Mouse (Mus musculus): ENCODE data around the gene Dnm3. TPM values are rescaled to one million over a fixed set of nuclear protein-coding genes. Genes with fewer than 3 reads are reported as not detected.
A peak's percentile ranks its signal among the peaks of the same experiment; 100 is the strongest.

The Dnm3 gene
- polyA plus RNA-seq, 1 experiment from 2014 or later: 4.4 TPM

- H3K27ac ChIP-seq: peak overlapping the region; percentile 58; the same call in 1 of the 2 replicates
- no peaks in the 10 kb centered on the region for H3K9me3 ChIP-seq
- H3K4me1 ChIP-seq (replicated peaks): peaks cover 5% of the 10 kb centered on the region; the same call in 1 of the 2 replicates
- ATAC-seq: 0 out of 2 replicates have a peak, but pooled peaks have one; percentile 39
- H3K36me3 ChIP-seq: no peaks in the 10 kb centered on the region
- no peaks in the 10 kb centered on the region for H3K27me3 ChIP-seq (replicated peaks)
- WGBS: 46% methylated on average over 10 of the region's 10 CpGs
- H3K9ac ChIP-seq: no peak overlapping the region
- H3K4me3 ChIP-seq (replicated peaks): no peak overlapping the region
- H3K4me2 ChIP-seq (replicated peaks): no peak overlapping the region
Observed at GRCm38 (mm10) chr1:162224817-162225605, 252.8 kb downstream of the Dnm3 start.

DNA sequence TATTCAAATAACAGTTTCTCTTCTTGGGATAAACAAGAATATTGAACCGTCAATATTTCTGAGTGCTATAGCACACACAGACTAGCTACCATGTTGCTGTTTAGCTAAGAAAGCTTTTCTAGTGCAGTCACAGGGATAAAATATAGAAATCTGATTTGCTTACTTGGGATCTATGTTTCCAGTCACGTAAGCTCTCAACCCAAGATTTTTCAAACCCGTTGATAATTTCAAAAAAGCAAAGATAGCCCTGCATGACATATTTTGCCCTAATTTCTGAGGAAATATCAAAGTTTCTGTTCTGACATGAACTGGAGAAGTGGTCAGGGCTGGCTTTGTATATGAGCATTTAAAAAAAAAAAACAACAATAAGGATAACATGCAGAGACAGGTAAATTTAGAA, 253.8 kb downstream of the Dnm3 start:
- H3K36me3 ChIP-seq: no peaks in the 10 kb centered on the region
- H3K4me1 ChIP-seq (replicated peaks): peaks cover 5% of the 10 kb centered on the region; the same call in 1 of the 2 replicates
- H3K4me3 ChIP-seq (replicated peaks): no peak overlapping the region
- H3K4me2 ChIP-seq (replicated peaks): no peak overlapping the region
- no peaks in the 10 kb centered on the region for H3K27me3 ChIP-seq (replicated peaks)
- H3K9ac ChIP-seq: no peak overlapping the region
- H3K9me3 ChIP-seq: no peaks in the 10 kb centered on the region
- 67% methylated on average over 3 of the region's 3 CpGs for WGBS
- no peak overlapping the region for H3K27ac ChIP-seq
- ATAC-seq: no peak

DNA sequence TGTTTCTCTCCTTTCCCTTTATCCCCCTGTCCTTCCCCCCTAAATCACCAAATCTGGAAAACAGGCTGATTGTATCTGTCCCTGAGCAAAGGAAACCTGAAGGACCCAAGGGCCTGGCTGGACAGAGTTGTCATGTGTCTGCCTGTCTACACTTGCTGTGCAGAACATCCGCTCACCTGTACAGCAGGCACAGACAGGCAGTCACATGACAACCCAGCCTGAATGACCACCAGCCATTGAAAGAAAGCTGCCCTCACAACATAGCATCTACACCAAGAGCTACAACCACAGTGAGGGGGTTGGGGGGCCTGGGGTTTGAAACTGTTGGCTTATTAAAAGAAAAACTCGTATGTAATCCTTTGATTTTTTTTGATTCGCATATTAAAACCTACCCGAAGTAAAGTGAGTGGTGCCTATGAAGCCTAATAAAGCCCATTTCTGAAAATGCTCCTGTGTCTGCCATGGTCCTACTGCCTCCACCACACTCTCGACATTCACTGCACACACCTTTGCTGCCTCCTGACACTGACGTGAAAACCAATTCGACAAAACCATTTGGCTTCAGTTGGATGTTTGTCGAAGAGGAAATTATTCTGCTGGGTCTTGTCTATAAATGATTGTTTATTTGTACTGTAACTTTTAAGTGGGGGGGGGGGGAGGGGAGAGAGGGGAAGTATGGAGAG, 254.4 kb downstream of the Dnm3 start:
- Histone ChIP-seq H3K9me3 (no peaks in the 10 kb centered on the region), H3K9ac (no peak overlapping the region), H3K4me3 (replicated peaks) (no peak overlapping the region), H3K4me1 (replicated peaks) (peaks cover 5% of the 10 kb centered on the region; the same call in 1 of the 2 replicates), H3K27me3 (replicated peaks) (no peaks in the 10 kb centered on the region), H3K4me2 (replicated peaks) (no peak overlapping the region; the same call in 1 of the 2 replicates), H3K36me3 (no peaks in the 10 kb centered on the region), H3K27ac (no peak overlapping the region)
- 69% methylated on average over 8 of the region's 8 CpGs for WGBS
- no peak for ATAC-seq

DNA sequence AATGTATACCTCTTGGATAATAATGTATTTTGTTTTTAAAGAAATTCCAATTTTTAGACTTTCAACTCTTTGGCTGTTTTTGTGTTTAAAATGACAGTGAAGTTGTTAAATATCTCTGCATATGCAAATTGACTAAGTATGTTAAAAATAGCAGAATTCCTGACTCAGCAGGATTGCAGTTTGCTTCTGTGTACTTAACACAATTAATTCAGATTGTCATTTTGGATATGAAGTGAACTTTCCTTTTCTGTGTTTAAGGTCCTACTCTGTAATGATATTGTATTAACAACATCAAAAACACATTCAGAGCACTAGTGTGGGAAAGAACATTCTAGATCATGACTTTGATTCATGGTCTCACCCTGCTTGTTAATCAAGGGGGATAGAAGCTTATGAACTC, 255.5 kb downstream of the Dnm3 start:
- Histone ChIP-seq H3K27ac (no peak overlapping the region), H3K36me3 (no peaks in the 10 kb centered on the region), H3K9ac (no peak overlapping the region), H3K4me2 (replicated peaks) (no peak overlapping the region; the same call in 1 of the 2 replicates), H3K9me3 (no peaks in the 10 kb centered on the region), H3K4me1 (replicated peaks) (peaks cover 5% of the 10 kb centered on the region; the same call in 1 of the 2 replicates), H3K27me3 (replicated peaks) (no peaks in the 10 kb centered on the region), H3K4me3 (replicated peaks) (no peak overlapping the region)
- no peak for ATAC-seq

- H3K9me3 ChIP-seq: no peaks in the 10 kb centered on the region
- H3K4me2 ChIP-seq (replicated peaks): no peak overlapping the region
- H3K4me3 ChIP-seq (replicated peaks): no peak overlapping the region
- no peaks in the 10 kb centered on the region for H3K36me3 ChIP-seq
- WGBS: 31% methylated on average over 4 of the region's 4 CpGs
- H3K9ac ChIP-seq: no peak overlapping the region
- no peaks in the 10 kb centered on the region for H3K27me3 ChIP-seq (replicated peaks)
- H3K4me1 ChIP-seq (replicated peaks): peaks cover 5% of the 10 kb centered on the region; the same call in 1 of the 2 replicates
- H3K27ac ChIP-seq: no peak overlapping the region
- no peak for ATAC-seq
Observed at GRCm38 (mm10) chr1:162221801-162222301, 256.0 kb downstream of the Dnm3 start.

GRCm38 (mm10) chr1:162220891-162221290, 256.9 kb downstream of the Dnm3 start:
- peak overlapping the region; percentile 16 for H3K4me3 ChIP-seq (replicated peaks)
- no peak for ATAC-seq
- H3K4me2 ChIP-seq (replicated peaks): peak overlapping the region; percentile 42
- peak overlapping the region; percentile 55; the same call in 1 of the 2 replicates for H3K27ac ChIP-seq
- 0 out of 2 replicates have a peak overlapping the region, but pooled peaks have one; percentile 10 for H3K9ac ChIP-seq
- H3K36me3 ChIP-seq: no peaks in the 10 kb centered on the region
- peaks cover 4% of the 10 kb centered on the region; the same call in 1 of the 2 replicates for H3K4me1 ChIP-seq (replicated peaks)
- no peaks in the 10 kb centered on the region for H3K9me3 ChIP-seq
- no peaks in the 10 kb centered on the region for H3K27me3 ChIP-seq (replicated peaks)

GRCm38 (mm10) chr1:162219781-162220180, 258.1 kb downstream of the Dnm3 start:
- no peak overlapping the region for H3K27ac ChIP-seq
- H3K27me3 ChIP-seq (replicated peaks): no peaks in the 10 kb centered on the region
- H3K9me3 ChIP-seq: no peaks in the 10 kb centered on the region
- WGBS: 58% methylated on average over 1 of the region's 1 CpGs
- no peak for ATAC-seq
- H3K4me3 ChIP-seq (replicated peaks): peak overlapping the region; percentile 41; the same call in 1 of the 2 replicates
- H3K4me2 ChIP-seq (replicated peaks): no peak overlapping the region
- H3K4me1 ChIP-seq (replicated peaks): 0 out of 2 replicates have a peak, but pooled peaks cover 3% of the 10 kb centered on the region
- H3K9ac ChIP-seq: no peak overlapping the region
- H3K36me3 ChIP-seq: no peaks in the 10 kb centered on the region

DNA sequence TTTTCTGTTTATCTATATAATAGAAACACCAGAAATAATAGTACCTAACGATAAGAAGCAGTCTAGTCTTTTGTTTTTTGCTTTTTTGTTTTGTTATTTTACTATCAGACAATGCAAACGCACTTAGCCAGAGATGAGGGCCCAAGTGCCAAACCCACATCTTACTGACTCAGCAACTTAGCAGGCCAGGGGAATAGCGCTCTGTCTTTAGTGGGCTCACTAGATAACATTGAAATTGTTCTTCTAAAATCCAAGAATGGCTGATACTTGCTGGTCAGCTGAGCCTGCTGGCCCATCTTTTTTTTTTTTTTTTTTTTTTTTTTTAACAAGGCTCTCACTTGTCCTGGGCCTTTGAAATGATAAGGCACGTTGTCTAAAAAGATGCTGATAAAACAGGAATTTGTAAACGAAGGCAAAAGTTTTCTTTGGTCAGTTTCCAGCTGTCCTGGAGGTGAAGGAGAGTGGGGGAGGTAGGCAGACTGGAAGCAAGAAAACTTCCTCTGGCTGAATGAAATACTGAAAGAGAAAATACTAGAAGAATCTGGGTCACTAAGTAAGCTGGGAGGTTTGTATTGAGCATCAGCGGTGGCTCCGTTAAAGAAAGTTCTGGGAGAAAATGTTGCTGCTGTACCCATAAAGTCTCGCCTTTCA, 259.2 kb downstream of the Dnm3 start:
- WGBS: 29% methylated on average over 8 of the region's 8 CpGs

GRCm38 (mm10) chr1:162217340-162217974, 260.4 kb downstream of the Dnm3 start:
- H3K36me3 ChIP-seq: no peaks in the 10 kb centered on the region
- no peaks in the 10 kb centered on the region for H3K27me3 ChIP-seq (replicated peaks)
- WGBS: 30% methylated on average over 15 of the region's 15 CpGs
- peak overlapping the region; percentile 42 for H3K4me2 ChIP-seq (replicated peaks)
- H3K9me3 ChIP-seq: no peaks in the 10 kb centered on the region
- peak overlapping the region; percentile 56 for H3K9ac ChIP-seq
- H3K27ac ChIP-seq: peak overlapping the region; percentile 93
- peak; percentile 95 for ATAC-seq
- peak overlapping the region; percentile 41 for H3K4me3 ChIP-seq (replicated peaks)
- H3K4me1 ChIP-seq (replicated peaks): 0 out of 2 replicates have a peak, but pooled peaks cover 3% of the 10 kb centered on the region

More for the DNA sequence above, 259.2 kb downstream of the Dnm3 start:
- H3K9ac ChIP-seq: peak overlapping the region; percentile 56
- no peaks in the 10 kb centered on the region for H3K9me3 ChIP-seq
- 0 out of 2 replicates have a peak, but pooled peaks cover 3% of the 10 kb centered on the region for H3K4me1 ChIP-seq (replicated peaks)
- H3K4me3 ChIP-seq (replicated peaks): peak overlapping the region; percentile 41
- H3K27me3 ChIP-seq (replicated peaks): no peaks in the 10 kb centered on the region
- H3K36me3 ChIP-seq: no peaks in the 10 kb centered on the region
- H3K4me2 ChIP-seq (replicated peaks): 0 out of 2 replicates have a peak overlapping the region, but pooled peaks have one; percentile 3
- no peak for ATAC-seq
- H3K27ac ChIP-seq: peak overlapping the region; percentile 93

GRCm38 (mm10) chr1:162216656-162217055, 261.2 kb downstream of the Dnm3 start:
- Histone ChIP-seq H3K4me1 (replicated peaks) (0 out of 2 replicates have a peak, but pooled peaks cover 3% of the 10 kb centered on the region), H3K9ac (no peak overlapping the region), H3K9me3 (no peaks in the 10 kb centered on the region), H3K27me3 (replicated peaks) (no peaks in the 10 kb centered on the region), H3K27ac (peak overlapping the region; percentile 63), H3K36me3 (no peaks in the 10 kb centered on the region), H3K4me3 (replicated peaks) (no peak overlapping the region), H3K4me2 (replicated peaks) (peak overlapping the region; percentile 25; the same call in 1 of the 2 replicates)
- WGBS: 19% methylated on average over 4 of the region's 4 CpGs
- ATAC-seq: peak; percentile 57

GRCm38 (mm10) chr1:162215743-162216142, 262.1 kb downstream of the Dnm3 start:
- WGBS: 59% methylated on average over 5 of the region's 5 CpGs
- Histone ChIP-seq H3K36me3 (no peaks in the 10 kb centered on the region), H3K27ac (peak overlapping the region; percentile 63), H3K4me1 (replicated peaks) (0 out of 2 replicates have a peak, but pooled peaks cover 3% of the 10 kb centered on the region), H3K27me3 (replicated peaks) (no peaks in the 10 kb centered on the region), H3K9me3 (no peaks in the 10 kb centered on the region), H3K4me3 (replicated peaks) (no peak overlapping the region), H3K9ac (no peak overlapping the region), H3K4me2 (replicated peaks) (no peak overlapping the region)
- no peak for ATAC-seq

Measured in intestine, embryonic 15.5 days (tissue).